Mouse (Mus musculus) 3134 (cell line): ENCODE data around the gene Rpl32.
A peak's percentile ranks its signal among the peaks of the same experiment; 100 is the strongest.

ENCODE experiments used
- DNase-seq: peaks from one replicate; pipeline ENCODE4 v3.0.0-alpha.2; 2011; ENCODE audit warnings: low spot score; ENCODE audit not compliant: insufficient read length; ENCODE audit errors: extremely low read depth

The Rpl32 gene

GRCm38 (mm10) chr6:115770059-115770670, 38.4 kb downstream of the Rpl32 start:
- no peak for DNase-seq

- no peak for DNase-seq
Observed at GRCm38 (mm10) chr6:115768207-115768606, 40.3 kb downstream of the Rpl32 start.

DNA sequence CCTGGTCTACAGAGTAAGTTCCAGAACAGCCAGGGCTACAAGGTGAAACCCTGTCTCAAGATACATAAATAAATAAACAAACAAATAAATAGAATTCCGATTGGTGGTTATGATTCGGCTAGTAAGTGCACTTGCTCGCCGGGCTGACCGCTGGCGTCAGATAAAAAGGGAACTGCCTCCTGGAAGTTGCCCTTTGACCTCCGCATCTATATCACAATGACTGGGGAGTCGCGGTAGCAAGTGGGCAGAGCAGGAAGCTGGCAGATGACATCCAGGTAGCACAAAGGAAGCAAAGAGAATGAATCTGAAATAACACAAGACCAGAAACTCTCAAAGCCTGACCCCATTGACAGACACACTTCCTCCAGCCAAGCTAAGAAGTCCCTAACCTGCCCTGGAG, 41.2 kb downstream of the Rpl32 start:
- no peak for DNase-seq

GRCm38 (mm10) chr6:115764179-115764578, 44.4 kb downstream of the Rpl32 start:
- DNase-seq, result no peak

GRCm38 (mm10) chr6:115761995-115762756, 46.4 kb downstream of the Rpl32 start, which contains the start of gene Tmem40:
TSS of gene Tmem40 (minus strand) at chr6:115762410.
- no peak for DNase-seq

DNA sequence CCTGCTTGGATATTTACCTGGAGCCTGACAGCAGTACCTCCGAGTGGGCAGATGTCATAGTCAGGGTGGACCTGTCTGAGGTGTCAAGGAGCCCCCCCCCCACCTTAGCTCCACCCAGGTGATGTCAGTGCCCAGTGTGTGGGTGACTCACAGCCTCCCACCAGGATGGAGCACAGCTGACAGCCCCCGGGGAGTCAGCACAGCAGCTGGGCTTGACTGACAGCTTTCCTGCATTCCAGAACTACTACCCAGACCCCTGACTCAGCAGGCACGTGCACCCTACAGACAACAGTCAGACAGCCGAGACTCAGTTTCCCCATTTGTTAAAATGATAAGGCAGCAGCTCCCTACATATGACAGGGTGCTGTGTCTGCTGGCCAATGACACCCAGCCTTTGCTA, 47.6 kb downstream of the Rpl32 start:
- peak; percentile 25 for DNase-seq

GRCm38 (mm10) chr6:115760137-115760536, 48.4 kb downstream of the Rpl32 start:
- DNase-seq, result no peak

DNA sequence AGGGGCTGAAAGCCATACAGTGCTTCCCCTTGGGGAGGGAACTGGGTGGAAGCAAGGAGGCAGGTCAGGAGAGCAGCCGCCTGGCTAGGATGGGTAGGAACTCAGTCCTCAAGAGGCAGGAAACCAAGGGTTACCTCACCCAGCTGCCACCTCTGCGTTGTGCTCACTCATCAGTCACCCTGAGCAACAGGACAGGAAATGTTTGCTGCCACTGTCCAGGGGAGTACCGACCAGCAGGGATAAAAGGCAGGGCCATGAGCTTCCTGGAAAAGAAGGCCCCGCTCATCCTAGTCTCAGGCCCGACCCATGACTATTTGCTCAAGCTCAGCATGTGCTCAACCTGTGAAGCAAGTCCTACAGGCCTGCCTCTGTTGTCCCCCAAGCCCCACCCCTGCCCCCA, 49.1 kb downstream of the Rpl32 start:
- DNase-seq, result no peak

GRCm38 (mm10) chr6:115758981-115759435, 49.5 kb downstream of the Rpl32 start:
- DNase-seq, result peak; percentile 42

DNA sequence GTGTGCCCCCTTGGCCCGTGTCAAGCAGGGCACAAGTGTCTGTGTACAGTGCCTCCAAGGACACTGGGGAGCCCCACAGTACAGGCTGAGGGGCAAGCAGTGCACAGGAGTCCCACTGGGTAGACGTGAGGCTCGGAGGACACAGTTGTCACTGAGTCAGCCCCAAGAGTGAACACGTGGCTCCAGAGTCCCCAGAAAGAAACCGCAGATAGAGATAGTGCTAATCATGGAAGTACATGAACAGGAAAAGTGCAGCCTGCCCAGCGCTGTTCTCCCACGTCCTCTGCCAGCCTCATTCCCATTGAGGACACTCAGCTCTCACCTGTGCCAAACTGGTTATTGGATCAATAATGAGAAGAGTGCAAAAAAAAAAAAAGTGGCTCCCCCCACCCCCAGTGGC, 53.0 kb downstream of the Rpl32 start:
- no peak for DNase-seq
